Mouse (Mus musculus) midbrain, embryonic 15.5 days (tissue): Measurements from ENCODE around the gene Zfp131. TPM values are rescaled to one million over a fixed set of nuclear protein-coding genes. Genes with fewer than 3 reads are reported as not detected.

Source experiments
- polyA plus RNA-seq: library from polyadenylated mRNA; unstranded; fragments of >200 nt; fragmentation: Nextera tagmentation; extraction: Ambion mirVana; gene quantifications from 2 replicates; pipeline ENCODE4 v1.2.1, GENCODE M21; 2015

The Zfp131 gene
- polyA plus RNA-seq, 1 experiment from 2014 or later: 33.3 TPM

Other genes with a start within 250 kb of the Zfp131 start
- gene Ccl28, start 167.1 kb downstream of the Zfp131 start, polyA plus RNA-seq: 0.23 and 0.37 TPM in 2 replicates
- 506 and 523 TPM in 2 replicates for gene Hmgcs1, start 100.5 kb downstream of the Zfp131 start, polyA plus RNA-seq
- gene Nim1k, start 35.0 kb downstream of the Zfp131 start, polyA plus RNA-seq: 4.5 and 4.7 TPM in 2 replicates
- not detected in 2 replicates for gene AF067063, start 39.3 kb upstream of the Zfp131 start, polyA plus RNA-seq
- not detected in 2 replicates for gene D13Ertd608e, start 45.1 kb upstream of the Zfp131 start, polyA plus RNA-seq
- gene Tcstv1, start 103.9 kb upstream of the Zfp131 start, polyA plus RNA-seq: not detected in 2 replicates
- gene Gm21761, start 138.4 kb upstream of the Zfp131 start, polyA plus RNA-seq: not detected in 2 replicates
- gene B020031M17Rik, start 159.9 kb upstream of the Zfp131 start, polyA plus RNA-seq: not detected in 2 replicates
- not detected in 2 replicates for gene Gm36079, start 236.1 kb upstream of the Zfp131 start, polyA plus RNA-seq